Mouse (Mus musculus) liver, embryonic 14.5 days (tissue): ENCODE data around the gene Fryl.

ENCODE experiments used
- CTCF ChIP-seq: IDR thresholded peaks from 2 replicates; pipeline ENCODE4 v1.5.1; 2016; ENCODE audit warnings: antibody characterized with exemption, low read depth, control low read depth
- EP300 ChIP-seq: IDR thresholded peaks from 2 replicates; pipeline ENCODE4 v1.6.1; 2016; ENCODE audit warnings: antibody characterized with exemption, low read depth

DNA sequence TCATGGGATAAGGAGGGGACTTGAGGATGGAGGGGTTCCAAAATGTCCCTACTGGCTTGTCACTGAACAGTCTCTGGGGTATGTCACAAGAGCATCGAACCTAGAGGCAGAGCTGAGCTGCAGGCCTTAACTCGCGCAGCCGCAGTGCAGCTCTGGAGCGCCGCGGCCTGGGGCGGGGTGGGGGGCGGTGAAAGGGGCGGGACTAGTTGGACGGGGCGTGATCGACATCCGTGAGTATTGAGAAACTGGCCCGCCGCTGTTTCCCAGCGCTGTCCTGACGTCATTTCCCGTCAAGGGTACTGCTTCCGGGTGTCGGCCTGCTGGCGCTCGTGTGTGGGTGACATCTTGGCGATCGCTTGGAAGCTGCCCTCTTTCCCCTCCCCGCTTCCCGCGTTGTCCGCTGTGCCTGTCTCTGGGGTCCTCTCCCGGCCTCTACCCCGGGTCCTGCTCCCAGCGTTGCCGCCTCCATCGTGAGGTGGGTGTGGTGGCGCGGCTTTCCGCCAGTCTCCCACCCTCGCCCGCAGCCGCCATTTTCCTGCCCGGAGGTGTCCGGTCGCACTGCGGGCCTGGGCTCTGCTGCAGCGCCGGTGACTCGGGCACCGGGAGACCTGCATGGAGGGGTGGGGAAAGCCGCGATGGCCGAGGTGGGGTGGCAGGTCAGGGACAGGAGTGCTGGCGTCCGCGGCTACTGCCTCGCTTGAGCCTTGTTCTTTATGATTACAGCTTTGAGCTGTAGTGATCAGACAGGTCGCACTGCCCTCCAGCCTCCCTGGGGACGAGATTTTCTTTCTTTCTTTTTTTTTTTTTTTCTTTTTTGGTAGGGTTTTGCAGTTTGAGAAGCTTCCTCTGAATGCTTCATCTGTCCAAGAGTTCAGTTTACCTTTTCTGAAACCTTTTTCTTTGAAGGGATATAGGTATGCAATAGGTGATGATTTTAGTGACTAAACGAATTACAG lies 36.4 kb upstream of the Fryl start, which contains the start of gene Ociad1:
- TF ChIP-seq CTCF (peak; percentile 22), EP300 (no peak)
